Mouse (Mus musculus) cortical plate, adult 2 months (tissue): Measurements from ENCODE around the gene Gzmm. TPM values are rescaled to one million over a fixed set of nuclear protein-coding genes. Genes with fewer than 3 reads are reported as not detected.
A peak's percentile ranks its signal among the peaks of the same experiment; 100 is the strongest.

ENCODE experiments used
- H3K27ac ChIP-seq: fragments of 200-500 bp; 2 replicates; pipeline ENCODE4 v1.5.1; 2012; ENCODE audit warnings: low read length, control low read depth, inconsistent platforms; ENCODE audit not compliant: insufficient read depth
- H3K4me1 ChIP-seq: fragments of 200-500 bp; 2 replicates; pipeline ENCODE4 v1.6.1; 2011; ENCODE audit warnings: low read length; ENCODE audit not compliant: control insufficient read depth, insufficient read depth
- H3K4me3 ChIP-seq: fragments of 200-500 bp; 2 replicates; pipeline ENCODE4 v1.5.1; 2011; ENCODE audit warnings: mild to moderate bottlenecking, low read length, control low read depth; ENCODE audit not compliant: insufficient read depth
- CTCF ChIP-seq: fragments of 200-500 bp; IDR thresholded peaks from 2 replicates; pipeline ENCODE4 v1.5.1; 2011; ENCODE audit warnings: mild to moderate bottlenecking, control low read depth, low read length; ENCODE audit not compliant: insufficient read depth; ENCODE audit errors: extremely low read depth
- POLR2A ChIP-seq: fragments of 200-500 bp; IDR thresholded peaks from 2 replicates; pipeline ENCODE4 v1.6.1; 2011; ENCODE audit warnings: mild to moderate bottlenecking, low read length, control low read depth; ENCODE audit not compliant: insufficient read depth; ENCODE audit errors: extremely low read depth
- polyA plus RNA-seq: library from polyadenylated mRNA; depleted of rRNA; stranded (reverse); fragments of >200 nt; gene quantifications from 2 replicates; pipeline ENCODE4 v1.2.3, GENCODE M21; 2012; rRNA removed

Gzmm gene
- polyA plus RNA-seq, 1 experiment = 1.1 TPM

- no peaks in the 10 kb centered on the region for H3K4me1 ChIP-seq
- no peak overlapping the region for H3K27ac ChIP-seq
- H3K4me3 ChIP-seq = no peak overlapping the region
- TF ChIP-seq POLR2A (no peak), CTCF (peak; percentile 61)
Observed at GRCm38 (mm10) chr10:79738259-79738658, 49.4 kb downstream of the Gzmm start.

GRCm38 (mm10) chr10:79739234-79739633 lies 50.4 kb downstream of the Gzmm start:
- Histone ChIP-seq H3K4me1 (no peaks in the 10 kb centered on the region), H3K27ac (no peak overlapping the region), H3K4me3 (no peak overlapping the region)
- no peak for TF ChIP-seq CTCF
- no peak for TF ChIP-seq POLR2A

- no peak overlapping the region for H3K27ac ChIP-seq
- no peak overlapping the region for H3K4me3 ChIP-seq
- TF ChIP-seq POLR2A (no peak), CTCF (no peak)
- peaks cover 3% of the 10 kb centered on the region for H3K4me1 ChIP-seq
Observed at GRCm38 (mm10) chr10:79740863-79741262, 52.0 kb downstream of the Gzmm start.

- no peak for TF ChIP-seq POLR2A
Observed at GRCm38 (mm10) chr10:79743161-79743560, 54.3 kb downstream of the Gzmm start.

GRCm38 (mm10) chr10:79743650-79744365 lies 55.0 kb downstream of the Gzmm start:
- H3K4me3 ChIP-seq = no peak overlapping the region
- peaks cover 3% of the 10 kb centered on the region for H3K4me1 ChIP-seq
- H3K27ac ChIP-seq = no peak overlapping the region
- TF ChIP-seq CTCF (no peak), POLR2A (no peak)

More at GRCm38 (mm10) chr10:79743161-79743560, 54.3 kb downstream of the Gzmm start:
- Histone ChIP-seq H3K4me1 (peaks cover 3% of the 10 kb centered on the region), H3K27ac (no peak overlapping the region), H3K4me3 (no peak overlapping the region)

Other genes starting within 250 kb of the Gzmm start
- not detected in 2 replicates for gene Vmn2r83, start 220.3 kb upstream of the Gzmm start, polyA plus RNA-seq
- 3.4 and 3.6 TPM in 2 replicates for gene Plpp2, start 155.2 kb upstream of the Gzmm start, polyA plus RNA-seq
- gene Mier2, start 133.8 kb upstream of the Gzmm start, polyA plus RNA-seq = 78.3 and 79.6 TPM in 2 replicates
- gene Theg, start 101.7 kb upstream of the Gzmm start, polyA plus RNA-seq = 1.9 and 2.6 TPM in 2 replicates
- gene C2cd4c, start 75.0 kb upstream of the Gzmm start, polyA plus RNA-seq = 12.4 and 13.3 TPM in 2 replicates
- 56.2 and 65.5 TPM in 2 replicates for gene Shc2, start 51.1 kb upstream of the Gzmm start, polyA plus RNA-seq
- 0.15 and 0.17 TPM in 2 replicates for gene Odf3l2, start 43.3 kb upstream of the Gzmm start, polyA plus RNA-seq
- not detected in 2 replicates for gene Madcam1, start 24.5 kb upstream of the Gzmm start, polyA plus RNA-seq
- 87.5 and 88.2 TPM in 2 replicates for gene Tpgs1, start 19.7 kb upstream of the Gzmm start, polyA plus RNA-seq
- 110 TPM in 2 replicates for gene Cdc34, start 6.8 kb upstream of the Gzmm start, polyA plus RNA-seq
- 1,018 and 1,074 TPM in 2 replicates for gene Bsg, start 15.5 kb downstream of the Gzmm start, polyA plus RNA-seq
- 123 and 128 TPM in 2 replicates for gene Hcn2, start 27.6 kb downstream of the Gzmm start, polyA plus RNA-seq
- 51.6 and 54.9 TPM in 2 replicates for gene Polrmt, start 57.6 kb downstream of the Gzmm start, polyA plus RNA-seq
- gene Fgf22, start 66.1 kb downstream of the Gzmm start, polyA plus RNA-seq = 6.5 and 9.7 TPM in 2 replicates
- 157 TPM in 2 replicates for gene Rnf126, start 77.9 kb downstream of the Gzmm start, polyA plus RNA-seq
- 5.7 and 5.9 TPM in 2 replicates for gene Fstl3, start 88.3 kb downstream of the Gzmm start, polyA plus RNA-seq
- 1.4 and 2.1 TPM in 2 replicates for gene Prss57, start 101.9 kb downstream of the Gzmm start, polyA plus RNA-seq
- gene Palm, start 104.6 kb downstream of the Gzmm start, polyA plus RNA-seq = 294 and 331 TPM in 2 replicates
- 0.13 and 0.21 TPM in 2 replicates for gene Misp, start 132.0 kb downstream of the Gzmm start, polyA plus RNA-seq
- 53.3 and 54.1 TPM in 2 replicates for gene Ptbp1, start 165.4 kb downstream of the Gzmm start, polyA plus RNA-seq
- 4.3 and 5.2 TPM in 2 replicates for gene Prtn3, start 185.5 kb downstream of the Gzmm start, polyA plus RNA-seq
- gene Plppr3, start 185.6 kb downstream of the Gzmm start, polyA plus RNA-seq = 79.9 and 80.5 TPM in 2 replicates
- not detected in 2 replicates for gene Elane, start 197.2 kb downstream of the Gzmm start, polyA plus RNA-seq
- 0.40 and 1.6 TPM in 2 replicates for gene Cfd, start 201.8 kb downstream of the Gzmm start, polyA plus RNA-seq
- gene Med16, start 219.9 kb downstream of the Gzmm start, polyA plus RNA-seq = 64.8 and 68.2 TPM in 2 replicates
- not detected in 2 replicates for gene Gm26602, start 221.8 kb downstream of the Gzmm start, polyA plus RNA-seq
- gene Kiss1r, start 228.0 kb downstream of the Gzmm start, polyA plus RNA-seq = 12.1 and 12.5 TPM in 2 replicates
- 425 TPM in 2 replicates for gene R3hdm4, start 232.2 kb downstream of the Gzmm start, polyA plus RNA-seq
- gene Arid3a, start 238.0 kb downstream of the Gzmm start, polyA plus RNA-seq = 3.1 and 3.2 TPM in 2 replicates